Mouse (Mus musculus) ES-E14 (cell line): ENCODE results near the gene Sema6b. TPM values are rescaled to one million over a fixed set of nuclear protein-coding genes. Genes with fewer than 3 reads are reported as not detected.
A peak's percentile ranks its signal among the peaks of the same experiment; 100 is the strongest.

ENCODE experiments used
- DNase-seq: peaks from one replicate; pipeline ENCODE4 v3.0.0-alpha.2; 2013; ENCODE audit warnings: low read depth, low spot score
- H3K27ac ChIP-seq: 2 replicates; pipeline ENCODE4 v1.5.1; 2012; ENCODE audit warnings: low read depth, mild to moderate bottlenecking, low read length, moderate library complexity, mixed read lengths; ENCODE audit not compliant: poor library complexity, insufficient read depth, severe bottlenecking
- H3K36me3 ChIP-seq: 2 replicates; pipeline ENCODE4 v1.6.1; 2012; ENCODE audit warnings: mild to moderate bottlenecking, low read length, moderate library complexity, mixed read lengths; ENCODE audit not compliant: control insufficient read depth, poor library complexity, insufficient read depth, severe bottlenecking
- H3K4me1 ChIP-seq, 2 experiments: fragments of 150-350 bp in 1 of 2; sonication (generic) in 1 of 2; 2 replicates each; pipeline ENCODE4 v1.6.1; 2012; ENCODE audit warnings: low read length in 2 of 2, mild to moderate bottlenecking in 1 of 2, mixed read lengths in 1 of 2; ENCODE audit not compliant: control insufficient read depth in 2 of 2, insufficient read depth in 2 of 2, poor library complexity in 1 of 2
- H3K4me3 ChIP-seq, 2 experiments: fragments of 150-350 bp in 1 of 2; sonication (generic) in 1 of 2; 2 replicates each; pipeline ENCODE4 v1.5.1; 2012; ENCODE audit warnings: low read length in 2 of 2, low read depth in 1 of 2, mild to moderate bottlenecking in 1 of 2, mixed read lengths in 1 of 2; ENCODE audit not compliant: insufficient read depth in 1 of 2, poor library complexity in 1 of 2, severe bottlenecking in 1 of 2
- H3K9ac ChIP-seq: 2 replicates; pipeline ENCODE4 v1.6.1; 2012; ENCODE audit warnings: low read depth, mild to moderate bottlenecking, low read length, mixed read lengths; ENCODE audit not compliant: poor library complexity, insufficient read depth, severe bottlenecking
- H3K9me3 ChIP-seq: fragments of 150-350 bp; sonication (generic); 2 replicates; pipeline ENCODE4 v1.6.1; 2012; ENCODE audit warnings: low read depth, mild to moderate bottlenecking, low read length; ENCODE audit not compliant: control insufficient read depth, insufficient read depth
- CHD2 ChIP-seq: IDR thresholded peaks from 2 replicates; pipeline ENCODE4 v1.6.1; 2014; ENCODE audit warnings: mild to moderate bottlenecking, low read depth, low read length, inconsistent platforms
- HCFC1 ChIP-seq: IDR thresholded peaks from 2 replicates; pipeline ENCODE4 v1.6.1; 2012; ENCODE audit warnings: low read length, inconsistent platforms, borderline replicate concordance; ENCODE audit not compliant: insufficient read depth
- MAFK ChIP-seq: IDR thresholded peaks from 2 replicates; pipeline ENCODE4 v1.6.1; 2014; ENCODE audit warnings: mild to moderate bottlenecking, low read depth, low read length, inconsistent platforms; ENCODE audit not compliant: insufficient read depth
- ZC3H11A ChIP-seq: IDR thresholded peaks from 2 replicates; pipeline ENCODE4 v1.6.1; 2012; ENCODE audit warnings: low read depth, mild to moderate bottlenecking, inconsistent platforms, low read length, borderline replicate concordance
- ZNF384 ChIP-seq: IDR thresholded peaks from 2 replicates; pipeline ENCODE4 v1.6.1; 2012; ENCODE audit warnings: low read depth, low read length, inconsistent platforms
- in situ Hi-C, 2 experiments: fragments of 600-800 bp; cut with MboI; formaldehyde crosslinking; loops; one replicate each; pipeline ENCODE4 v1.15.1; 2025; ENCODE audit warnings: low sequenced_read_pairs in 2 of 2, inconsistent platforms in 1 of 2; ENCODE audit not compliant: unreplicated experiment in 2 of 2
- total RNA-seq: library from RNA; depleted of rRNA; stranded (reverse); fragments of 300-350 nt; gene quantifications from 2 replicates; pipeline ENCODE4 v1.2.3, GENCODE M21; 2012

Gene Sema6b
- total RNA-seq, 1 experiment, result 2.9 TPM

GRCm38 (mm10) chr17:56134463-56134971 is 5.6 kb downstream of the Sema6b start:
- no peak overlapping the region for H3K27ac ChIP-seq

GRCm38 (mm10) chr17:56133457-56134363 is 6.4 kb downstream of the Sema6b start:
- no peaks in the 10 kb centered on the region for H3K9me3 ChIP-seq
- no peak overlapping the region for H3K27ac ChIP-seq
- no peak for DNase-seq
- H3K36me3 ChIP-seq, result no peaks in the 10 kb centered on the region
- in situ Hi-C loops, result no loop called here
- TF ChIP-seq CHD2 (no peak), MAFK (no peak), HCFC1 (no peak), ZNF384 (no peak)
- H3K4me1 ChIP-seq, result peaks cover 0 to 17% of the 10 kb centered on the region in 2 experiments; a peak in 2 of 4 replicates
- H3K9ac ChIP-seq, result peak overlapping the region; percentile 5; the same call in 1 of the 2 replicates
- peak overlapping the region in 1 of 2 experiments; percentile 21; a peak in 1 of 4 replicates for H3K4me3 ChIP-seq

More at GRCm38 (mm10) chr17:56134463-56134971, 5.6 kb downstream of the Sema6b start:
- no peaks in the 10 kb centered on the region for H3K36me3 ChIP-seq
- peak; percentile 40 for DNase-seq
- no peaks in the 10 kb centered on the region for H3K9me3 ChIP-seq
- TF ChIP-seq MAFK (no peak), ZNF384 (no peak), HCFC1 (no peak)
- no peak overlapping the region for H3K9ac ChIP-seq
- in situ Hi-C loops, result no loop called here
- H3K4me3 ChIP-seq, result peak overlapping the region; percentile 21 to 44; a peak in 2 of 4 replicates
- H3K4me1 ChIP-seq, result peaks cover 0 to 17% of the 10 kb centered on the region in 2 experiments; a peak in 2 of 4 replicates

GRCm38 (mm10) chr17:56132661-56133060 is 7.5 kb downstream of the Sema6b start:
- Histone ChIP-seq H3K9ac (no peak overlapping the region), H3K4me3 (no peak overlapping the region), H3K27ac (no peak overlapping the region), H3K36me3 (no peaks in the 10 kb centered on the region), H3K4me1 (peaks cover 0 to 11% of the 10 kb centered on the region in 2 experiments; a peak in 2 of 4 replicates), H3K9me3 (no peaks in the 10 kb centered on the region)
- in situ Hi-C loops, result no loop called here
- TF ChIP-seq ZC3H11A (no peak), CHD2 (no peak), MAFK (no peak), HCFC1 (no peak), ZNF384 (no peak)
- DNase-seq, result no peak

- Histone ChIP-seq H3K9ac (no peak overlapping the region), H3K4me1 (peaks cover 0 to 10% of the 10 kb centered on the region in 2 experiments; a peak in 2 of 4 replicates), H3K36me3 (no peaks in the 10 kb centered on the region), H3K27ac (no peak overlapping the region), H3K4me3 (no peak overlapping the region), H3K9me3 (no peaks in the 10 kb centered on the region)
- in situ Hi-C loops, result no loop called here
- DNase-seq, result peak; percentile 84
- TF ChIP-seq ZC3H11A (no peak), ZNF384 (no peak), MAFK (no peak), HCFC1 (no peak), CHD2 (no peak)
These were observed 8.3 kb downstream of the Sema6b start for GRCm38 (mm10) chr17:56131814-56132213.
